Mouse (Mus musculus): ENCODE data around the gene Epor. TPM values are rescaled to one million over a fixed set of nuclear protein-coding genes. Genes with fewer than 3 reads are reported as not detected.

The Epor gene
- polyA plus RNA-seq, 1 experiment from 2014 or later = 4.9 TPM

DNA sequence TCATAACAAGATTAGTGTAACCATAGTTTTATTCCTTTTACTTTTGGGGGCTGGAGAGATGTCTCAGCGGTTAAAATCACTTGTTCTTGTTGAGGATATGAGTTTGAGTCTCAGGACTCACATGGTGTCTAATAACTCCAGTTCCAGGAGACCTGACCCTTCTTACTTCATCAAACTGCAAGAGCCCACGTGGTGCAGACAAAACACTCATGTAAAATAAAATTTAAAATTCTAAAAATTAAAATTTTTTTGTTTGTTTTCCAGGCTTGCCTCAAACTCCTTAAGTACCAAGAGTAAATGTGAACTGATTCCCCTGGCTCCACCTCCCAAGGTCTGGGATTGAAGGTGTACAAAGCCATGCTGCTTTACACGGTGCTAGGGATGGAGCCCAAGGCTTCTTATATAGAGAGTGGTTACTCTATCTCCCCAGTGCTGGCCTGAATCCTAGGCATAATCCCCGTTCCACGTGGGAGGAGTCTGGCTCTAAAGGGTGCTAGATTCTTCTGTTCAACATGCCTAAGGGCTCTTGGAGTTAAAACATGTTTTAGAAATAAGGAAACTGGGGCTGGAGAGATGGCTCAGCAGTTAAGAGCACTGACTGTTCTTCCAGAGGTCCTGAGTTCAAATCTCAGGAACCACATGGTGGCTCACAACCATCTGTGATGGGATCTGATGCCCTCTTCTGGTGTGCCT is 44.5 kb downstream of the Epor start:
- 0 out of 2 replicates have a peak overlapping the region, but pooled peaks have one; percentile 60 for H3K4me3 ChIP-seq (ENCODE audit: low read depth, low read length)
- 25% methylated on average over 5 of the region's 5 CpGs for WGBS
- H3K36me3 ChIP-seq (ENCODE audit: control insufficient read depth, insufficient read depth, low read length) = no peaks in the 10 kb centered on the region
- peaks cover 12% of the 10 kb centered on the region for H3K27me3 ChIP-seq (ENCODE audit: control insufficient read depth, insufficient read depth, low read length)
- no peak overlapping the region for H3K9ac ChIP-seq (ENCODE audit: low read length)
- DNase-seq (ENCODE audit: low spot score) = no peak
- peak overlapping the region; percentile 97; the same call in 1 of the 2 replicates for H3K4me2 ChIP-seq (ENCODE audit: low read depth, severe bottlenecking)
- no peak overlapping the region for H3K27ac ChIP-seq (replicated peaks; ENCODE audit: low read depth, low read length)
- ATAC-seq (ENCODE audit: insufficient number of reproducible peaks, low FRiP score, low TSS enrichment, low read depth) = no peak
- H3K4me1 ChIP-seq (ENCODE audit: control insufficient read depth, insufficient read depth, low read length) = peaks cover 5% of the 10 kb centered on the region
- H3K9me3 ChIP-seq (ENCODE audit: control insufficient read depth, low read length) = no peaks in the 10 kb centered on the region

DNA sequence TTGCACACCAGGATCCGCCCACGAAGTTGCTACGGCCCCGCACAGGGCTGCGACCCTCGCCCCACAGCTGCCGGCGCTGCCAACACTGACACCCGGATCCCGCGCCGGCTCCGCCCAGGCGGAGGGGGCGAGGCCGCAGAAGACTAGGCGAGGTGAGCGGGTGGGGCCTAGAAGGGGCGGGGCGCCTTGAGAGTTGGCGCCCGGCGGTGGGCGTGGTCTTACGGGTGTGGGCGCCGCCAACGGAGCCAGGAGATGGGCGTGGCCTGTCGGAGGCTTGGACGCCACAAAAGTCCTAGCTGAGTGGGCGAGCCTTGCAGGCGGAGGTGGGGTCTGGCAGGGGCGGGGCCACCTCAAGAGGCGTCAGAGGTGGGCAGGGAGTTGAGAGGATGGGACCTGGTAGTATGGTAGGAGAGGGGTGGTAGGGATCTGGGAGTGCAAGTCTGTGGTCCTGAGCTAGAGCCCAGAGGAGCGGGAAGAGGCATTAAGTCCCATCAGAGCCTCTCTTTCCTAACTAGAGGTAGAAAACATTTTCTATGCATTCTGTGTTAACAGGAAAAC is 45.2 kb downstream of the Epor start, which contains the start of gene Rab3d:
Gene Rab3d (minus strand): TSS at position 158 of the 558 bp plus-strand sequence.
- DNase-seq (ENCODE audit: low spot score) (peak; percentile 97), ATAC-seq (ENCODE audit: insufficient number of reproducible peaks, low FRiP score, low TSS enrichment, low read depth) (peak; percentile 95)
- WGBS = under 1% methylated on average over 36 of the region's 36 CpGs
- Histone ChIP-seq H3K36me3 (ENCODE audit: control insufficient read depth, insufficient read depth, low read length) (no peaks in the 10 kb centered on the region), H3K9ac (ENCODE audit: low read length) (peak within 1 kb of the TSS; percentile 53; the same call in 1 of the 2 replicates), H3K4me1 (ENCODE audit: control insufficient read depth, insufficient read depth, low read length) (peaks cover 5% of the 10 kb centered on the region), H3K4me2 (ENCODE audit: low read depth, severe bottlenecking) (peak within 1 kb of the TSS; percentile 97), H3K27me3 (ENCODE audit: control insufficient read depth, insufficient read depth, low read length) (peaks cover 12% of the 10 kb centered on the region), H3K27ac (replicated peaks; ENCODE audit: low read depth, low read length) (no peak within 1 kb of the TSS), H3K4me3 (ENCODE audit: low read depth, low read length) (peak within 1 kb of the TSS; percentile 60), H3K9me3 (ENCODE audit: control insufficient read depth, low read length) (no peaks in the 10 kb centered on the region)

DNA sequence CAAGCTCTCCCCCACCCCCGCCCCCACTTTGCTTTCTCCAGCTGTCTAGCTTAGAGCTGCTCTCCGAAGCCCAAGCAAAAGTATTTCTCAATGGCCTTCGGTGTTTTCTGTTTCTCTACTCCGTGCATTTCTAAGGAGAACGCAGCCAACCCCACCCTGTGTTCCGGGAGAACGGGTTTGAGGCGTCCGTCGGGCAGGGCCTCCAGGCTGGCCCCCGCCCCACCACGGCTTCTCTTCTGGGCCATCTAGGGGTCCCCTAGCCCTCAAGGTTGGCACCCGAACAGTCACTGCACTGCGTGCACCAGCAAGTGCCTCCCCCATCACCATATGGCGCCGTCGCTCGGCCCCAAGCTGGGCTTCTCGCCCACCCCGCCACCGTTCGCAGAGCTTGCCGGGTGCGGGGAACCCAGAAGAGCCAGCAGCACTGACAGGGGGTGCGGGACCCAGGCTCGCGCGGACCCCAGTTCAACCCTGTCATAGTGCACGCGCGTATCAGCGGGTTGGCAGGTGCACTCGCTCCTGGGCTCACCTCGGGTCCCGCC is 45.7 kb downstream of the Epor start:
- peaks cover 12% of the 10 kb centered on the region for H3K27me3 ChIP-seq (ENCODE audit: control insufficient read depth, insufficient read depth, low read length)
- no peaks in the 10 kb centered on the region for H3K9me3 ChIP-seq (ENCODE audit: control insufficient read depth, low read length)
- peak overlapping the region; percentile 53; the same call in 1 of the 2 replicates for H3K9ac ChIP-seq (ENCODE audit: low read length)
- H3K27ac ChIP-seq (replicated peaks; ENCODE audit: low read depth, low read length) = no peak overlapping the region
- 2% methylated on average over 35 of the region's 35 CpGs for WGBS
- ATAC-seq (ENCODE audit: insufficient number of reproducible peaks, low FRiP score, low TSS enrichment, low read depth) (no peak; the same call in 1 of the 2 replicates), DNase-seq (ENCODE audit: low spot score) (no peak)
- no peaks in the 10 kb centered on the region for H3K36me3 ChIP-seq (ENCODE audit: control insufficient read depth, insufficient read depth, low read length)
- H3K4me2 ChIP-seq (ENCODE audit: low read depth, severe bottlenecking) = peak overlapping the region; percentile 97
- H3K4me1 ChIP-seq (ENCODE audit: control insufficient read depth, insufficient read depth, low read length) = peaks cover 5% of the 10 kb centered on the region
- H3K4me3 ChIP-seq (ENCODE audit: low read depth, low read length) = peak overlapping the region; percentile 60

DNA sequence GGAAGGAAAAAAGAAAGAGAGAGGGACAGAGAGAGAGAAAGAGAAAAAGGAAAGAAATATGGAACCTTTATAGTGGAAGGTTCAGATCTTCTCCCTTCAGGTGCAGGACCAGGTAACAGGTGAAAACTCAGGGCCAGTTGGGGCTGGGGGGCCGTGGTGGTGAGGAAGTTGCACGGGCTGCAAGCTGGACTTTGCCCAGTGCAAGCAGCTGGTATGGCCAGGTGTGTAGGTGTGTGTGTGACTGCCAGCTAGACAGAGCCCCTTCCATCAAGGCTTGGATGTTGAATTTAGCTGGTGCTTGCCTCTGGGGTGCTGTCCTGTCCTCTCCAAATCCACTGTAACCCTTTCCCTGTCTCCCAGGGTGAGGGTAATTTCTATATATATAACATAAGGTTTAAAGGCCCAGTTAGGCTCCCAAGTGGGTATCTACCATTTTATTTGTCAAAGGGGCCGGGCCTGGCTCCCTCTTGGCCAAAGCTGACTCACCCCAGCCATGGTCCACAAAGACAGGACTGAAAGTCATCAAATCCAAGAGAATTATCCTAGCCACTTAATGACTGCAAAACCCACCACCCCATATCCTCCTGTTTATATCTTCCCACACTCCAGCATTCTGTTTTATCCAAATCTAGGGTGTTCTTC is 46.3 kb downstream of the Epor start:
- Histone ChIP-seq H3K27ac (replicated peaks; ENCODE audit: low read depth, low read length) (no peak overlapping the region), H3K4me3 (ENCODE audit: low read depth, low read length) (no peak overlapping the region), H3K27me3 (ENCODE audit: control insufficient read depth, insufficient read depth, low read length) (peaks cover 12% of the 10 kb centered on the region), H3K4me1 (ENCODE audit: control insufficient read depth, insufficient read depth, low read length) (peaks cover 5% of the 10 kb centered on the region), H3K36me3 (ENCODE audit: control insufficient read depth, insufficient read depth, low read length) (no peaks in the 10 kb centered on the region), H3K4me2 (ENCODE audit: low read depth, severe bottlenecking) (peak overlapping the region; percentile 97), H3K9me3 (ENCODE audit: control insufficient read depth, low read length) (no peaks in the 10 kb centered on the region; the same call in 1 of the 2 replicates), H3K9ac (ENCODE audit: low read length) (no peak overlapping the region)
- DNase-seq (ENCODE audit: low spot score) (no peak), ATAC-seq (ENCODE audit: insufficient number of reproducible peaks, low FRiP score, low TSS enrichment, low read depth) (no peak)
- 53% methylated on average over 3 of the region's 3 CpGs for WGBS

DNA sequence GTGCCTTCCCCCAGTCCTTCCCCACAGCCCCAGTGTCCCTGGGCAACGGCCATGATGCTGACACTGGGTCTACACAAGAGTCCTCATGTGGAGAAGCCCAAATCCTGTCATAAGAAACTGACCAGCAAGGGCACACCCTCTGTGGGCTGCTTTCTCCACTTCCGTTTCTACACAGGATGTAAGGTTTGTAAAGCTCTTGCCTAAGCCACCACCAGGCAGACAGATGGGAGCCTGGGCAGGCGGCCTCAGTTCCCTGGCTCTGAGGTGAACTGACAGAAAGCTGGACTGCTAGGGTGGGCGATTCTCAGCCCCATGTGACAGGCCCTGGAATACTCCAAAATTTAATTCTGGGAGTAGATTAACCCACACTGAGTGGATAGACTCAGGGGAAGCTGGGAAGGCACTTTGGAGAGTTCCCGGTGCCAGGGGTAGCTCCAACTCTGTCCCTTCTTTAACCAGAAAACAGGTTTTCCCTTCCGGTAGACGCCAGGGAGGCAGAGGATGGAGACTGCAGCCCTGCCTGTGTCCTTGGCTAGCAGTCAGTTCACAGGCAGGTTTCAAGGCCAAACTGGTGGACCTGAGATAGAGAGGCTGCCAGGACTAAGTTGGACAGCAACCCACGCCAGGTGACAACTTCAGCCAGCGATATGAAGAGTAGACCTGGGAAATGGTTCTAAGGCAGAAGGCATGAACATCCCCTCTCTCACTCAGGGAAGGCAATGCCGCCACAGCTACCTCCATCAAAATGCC is 53.7 kb downstream of the Epor start:
- Histone ChIP-seq H3K9me3 (ENCODE audit: control insufficient read depth, low read length) (no peaks in the 10 kb centered on the region; the same call in 1 of the 2 replicates), H3K27ac (replicated peaks; ENCODE audit: low read depth, low read length) (no peak overlapping the region), H3K4me1 (ENCODE audit: control insufficient read depth, insufficient read depth, low read length) (no peaks in the 10 kb centered on the region), H3K9ac (ENCODE audit: low read length) (no peak overlapping the region), H3K4me2 (ENCODE audit: low read depth, severe bottlenecking) (no peak overlapping the region), H3K4me3 (ENCODE audit: low read depth, low read length) (no peak overlapping the region), H3K36me3 (ENCODE audit: control insufficient read depth, insufficient read depth, low read length) (no peaks in the 10 kb centered on the region), H3K27me3 (ENCODE audit: control insufficient read depth, insufficient read depth, low read length) (no peaks in the 10 kb centered on the region)
- WGBS = 76% methylated on average over 10 of the region's 10 CpGs
- no peak for DNase-seq (ENCODE audit: low spot score)
- ATAC-seq (ENCODE audit: insufficient number of reproducible peaks, low FRiP score, low TSS enrichment, low read depth) = no peak

Other genes with a start within 250 kb of the Epor start
- gene Ldlr, start 240.0 kb downstream of the Epor start, polyA plus RNA-seq (2014; fragmentation: Nextera tagmentation; extraction: Ambion mirVana) = 15.2 and 23.2 TPM in 2 replicates
- 176 and 183 TPM in 2 replicates for gene Spc24, start 203.2 kb downstream of the Epor start, polyA plus RNA-seq (2014; fragmentation: Nextera tagmentation; extraction: Ambion mirVana)
- 11.6 and 12.7 TPM in 2 replicates for gene Kank2, start 164.8 kb downstream of the Epor start, polyA plus RNA-seq (2014; fragmentation: Nextera tagmentation; extraction: Ambion mirVana)
- 0.64 and 0.82 TPM in 2 replicates for gene Angptl8, start 128.0 kb downstream of the Epor start, polyA plus RNA-seq (2014; fragmentation: Nextera tagmentation; extraction: Ambion mirVana)
- 37.4 and 42.7 TPM in 2 replicates for gene Dock6, start 110.9 kb downstream of the Epor start, polyA plus RNA-seq (2014; fragmentation: Nextera tagmentation; extraction: Ambion mirVana)
- gene Rab3d, start 45.3 kb downstream of the Epor start, polyA plus RNA-seq (2014; fragmentation: Nextera tagmentation; extraction: Ambion mirVana) = 4.9 and 5.2 TPM in 2 replicates
- gene Ccdc159, start 36.0 kb downstream of the Epor start, polyA plus RNA-seq (2014; fragmentation: Nextera tagmentation; extraction: Ambion mirVana) = 3.5 and 4.8 TPM in 2 replicates
- 29.7 and 29.9 TPM in 2 replicates for gene Tmem205, start 36.0 kb downstream of the Epor start, polyA plus RNA-seq (2014; fragmentation: Nextera tagmentation; extraction: Ambion mirVana)
- gene Plppr2, start 26.5 kb downstream of the Epor start, polyA plus RNA-seq (2014; fragmentation: Nextera tagmentation; extraction: Ambion mirVana) = 6.6 and 8.2 TPM in 2 replicates
- gene Swsap1, start 7.8 kb downstream of the Epor start, polyA plus RNA-seq (2014; fragmentation: Nextera tagmentation; extraction: Ambion mirVana) = 17.4 and 20.0 TPM in 2 replicates
- 1.6 and 2.5 TPM in 2 replicates for gene Rgl3, start 25.9 kb upstream of the Epor start, polyA plus RNA-seq (2014; fragmentation: Nextera tagmentation; extraction: Ambion mirVana)
- gene Ccdc151, start 39.1 kb upstream of the Epor start, polyA plus RNA-seq (2014; fragmentation: Nextera tagmentation; extraction: Ambion mirVana) = 1.8 and 2.1 TPM in 2 replicates
- 86.4 and 93.0 TPM in 2 replicates for gene Prkcsh, start 39.3 kb upstream of the Epor start, polyA plus RNA-seq (2014; fragmentation: Nextera tagmentation; extraction: Ambion mirVana)
- 0.10 and 0.11 TPM in 2 replicates for gene Elavl3, start 88.5 kb upstream of the Epor start, polyA plus RNA-seq (2014; fragmentation: Nextera tagmentation; extraction: Ambion mirVana)
- gene Gm49318, start 107.8 kb upstream of the Epor start, polyA plus RNA-seq (2014; fragmentation: Nextera tagmentation; extraction: Ambion mirVana) = not detected in 2 replicates
- 5.8 and 8.7 TPM in 2 replicates for gene Zfp653, start 107.9 kb upstream of the Epor start, polyA plus RNA-seq (2014; fragmentation: Nextera tagmentation; extraction: Ambion mirVana)
- gene Ecsit, start 121.9 kb upstream of the Epor start, polyA plus RNA-seq (2014; fragmentation: Nextera tagmentation; extraction: Ambion mirVana) = 29.1 and 29.9 TPM in 2 replicates
- 0.84 and 0.89 TPM in 2 replicates for gene Cnn1, start 135.7 kb upstream of the Epor start, polyA plus RNA-seq (2014; fragmentation: Nextera tagmentation; extraction: Ambion mirVana)
- 223 and 231 TPM in 2 replicates for gene Elof1, start 153.7 kb upstream of the Epor start, polyA plus RNA-seq (2014; fragmentation: Nextera tagmentation; extraction: Ambion mirVana)
- 13.2 and 14.2 TPM in 2 replicates for gene Acp5, start 172.2 kb upstream of the Epor start, polyA plus RNA-seq (2014; fragmentation: Nextera tagmentation; extraction: Ambion mirVana)
- gene Pigyl, start 193.3 kb upstream of the Epor start, polyA plus RNA-seq (2014; fragmentation: Nextera tagmentation; extraction: Ambion mirVana) = 58.4 and 60.8 TPM in 2 replicates
- gene Zfp872, start 224.6 kb upstream of the Epor start, polyA plus RNA-seq (2014; fragmentation: Nextera tagmentation; extraction: Ambion mirVana) = 0.06 TPM in 1 of 2 replicates, not detected in the other

Data from limb, embryonic 11.5 days (tissue).